Mouse (Mus musculus) testis, adult 2 months (tissue): ENCODE results near the gene Olfr488.

Experiments used
- CTCF ChIP-seq: fragments of 200-500 bp; IDR thresholded peaks from 2 replicates; pipeline ENCODE4 v1.5.1; 2012; ENCODE audit warnings: low read depth, mild to moderate bottlenecking, inconsistent platforms, low read length, moderate library complexity; ENCODE audit not compliant: control insufficient read depth, insufficient read depth, insufficient replicate concordance
- POLR2A ChIP-seq: fragments of 200-500 bp; IDR thresholded peaks from 2 replicates; pipeline ENCODE4 v1.6.1; 2012; ENCODE audit warnings: low read depth, mild to moderate bottlenecking, inconsistent platforms, low read length, moderate library complexity; ENCODE audit not compliant: control insufficient read depth

DNA sequence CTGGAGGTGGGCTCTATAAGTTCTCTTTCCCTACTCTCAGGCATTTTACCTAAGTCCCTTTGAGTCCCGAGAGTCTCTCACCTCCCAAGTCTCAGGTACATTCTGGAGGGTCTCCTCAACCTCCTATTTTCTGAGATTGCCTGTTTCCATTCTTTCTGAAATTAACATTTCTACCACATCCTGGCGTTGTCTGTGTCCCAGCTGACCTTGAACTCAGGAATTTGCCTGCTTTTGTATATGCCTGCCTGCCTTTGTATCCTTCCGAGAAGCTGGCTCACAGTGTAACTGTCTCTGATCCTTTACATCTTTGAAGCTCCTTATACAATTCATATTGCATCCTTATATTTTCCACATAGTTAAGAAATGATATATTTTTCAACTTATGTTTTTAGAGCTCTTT is 24.6 kb downstream of the Olfr488 start:
- TF ChIP-seq CTCF (no peak), POLR2A (no peak)
